Mouse (Mus musculus): ENCODE data around the gene Aldh18a1. TPM values are rescaled to one million over a fixed set of nuclear protein-coding genes. Genes with fewer than 3 reads are reported as not detected.
"Not testable (repeated sequence)": the region's sequence is repeated elsewhere in the genome, so short reads cannot be mapped to it uniquely, and the experiment has no call there.

Gene Aldh18a1
- 80.2 and 82.3 TPM in 2 replicates for polyA plus RNA-seq (2016; fragmentation: Nextera tagmentation; extraction: Ambion mirVana)

- under 1% methylated on average over 34 of the region's 34 CpGs for WGBS
- H3K9me3 ChIP-seq (replicated peaks) = no peaks in the 10 kb centered on the region
- peak within 1 kb of the TSS; percentile 69 for H3K4me2 ChIP-seq (replicated peaks)
- H3K27me3 ChIP-seq = no peaks in the 10 kb centered on the region
- H3K36me3 ChIP-seq = peaks cover 17% of the 10 kb centered on the region; the same call in 1 of the 2 replicates
- peak within 1 kb of the TSS; percentile 80 for H3K9ac ChIP-seq
- ATAC-seq (ENCODE audit: low FRiP score) = peak; percentile 96
- H3K4me1 ChIP-seq = peaks cover 17% of the 10 kb centered on the region
- H3K4me3 ChIP-seq = peak within 1 kb of the TSS; percentile 82
- peak within 1 kb of the TSS; percentile 77 for H3K27ac ChIP-seq
Measured at GRCm38 (mm10) chr19:40588293-40588654, at the start of gene Aldh18a1. Aldh18a1 (minus strand) TSS chr19:40588463.

GRCm38 (mm10) chr19:40637601-40638000, 49.3 kb upstream of the Aldh18a1 start:
- Histone ChIP-seq H3K36me3 (no peaks in the 10 kb centered on the region), H3K9me3 (replicated peaks) (no peaks in the 10 kb centered on the region), H3K27ac (no peak overlapping the region), H3K4me3 (no peak overlapping the region), H3K9ac (no peak overlapping the region), H3K4me1 (no peaks in the 10 kb centered on the region), H3K27me3 (no peaks in the 10 kb centered on the region), H3K4me2 (replicated peaks) (no peak overlapping the region)
- no peak for ATAC-seq (ENCODE audit: low FRiP score)
- 91% methylated on average over 7 of the region's 7 CpGs for WGBS

GRCm38 (mm10) chr19:40637091-40637490, 48.8 kb upstream of the Aldh18a1 start:
- Histone ChIP-seq H3K27me3 (no peaks in the 10 kb centered on the region), H3K27ac (no peak overlapping the region), H3K4me2 (replicated peaks) (no peak overlapping the region), H3K4me3 (no peak overlapping the region), H3K9ac (no peak overlapping the region), H3K9me3 (replicated peaks) (no peaks in the 10 kb centered on the region), H3K36me3 (no peaks in the 10 kb centered on the region), H3K4me1 (no peaks in the 10 kb centered on the region)
- 58% methylated on average over 4 of the region's 4 CpGs for WGBS
- ATAC-seq (ENCODE audit: low FRiP score) = no peak

GRCm38 (mm10) chr19:40633144-40633543, 44.9 kb upstream of the Aldh18a1 start:
- no peak for ATAC-seq (ENCODE audit: low FRiP score)
- Histone ChIP-seq H3K4me3 (no peak overlapping the region), H3K27ac (no peak overlapping the region), H3K4me2 (replicated peaks) (no peak overlapping the region), H3K4me1 (no peaks in the 10 kb centered on the region), H3K9me3 (replicated peaks) (no peaks in the 10 kb centered on the region), H3K9ac (no peak overlapping the region), H3K27me3 (no peaks in the 10 kb centered on the region), H3K36me3 (no peaks in the 10 kb centered on the region)
- WGBS = 61% methylated on average over 1 of the region's 1 CpGs

- Histone ChIP-seq H3K4me1 (no peaks in the 10 kb centered on the region), H3K9me3 (replicated peaks) (no peaks in the 10 kb centered on the region), H3K4me3 (no peak overlapping the region), H3K4me2 (replicated peaks) (no peak overlapping the region), H3K27me3 (no peaks in the 10 kb centered on the region), H3K27ac (no peak overlapping the region), H3K9ac (no peak overlapping the region), H3K36me3 (no peaks in the 10 kb centered on the region)
- ATAC-seq (ENCODE audit: low FRiP score) = no peak
- WGBS = 85% methylated on average over 5 of the region's 5 CpGs
Measured at GRCm38 (mm10) chr19:40632668-40633067, 44.4 kb upstream of the Aldh18a1 start.

- no peak overlapping the region for H3K4me2 ChIP-seq (replicated peaks)
- no peak for ATAC-seq (ENCODE audit: low FRiP score)
- H3K27me3 ChIP-seq = no peaks in the 10 kb centered on the region
- no peaks in the 10 kb centered on the region for H3K4me1 ChIP-seq
- 93% methylated on average over 3 of the region's 3 CpGs for WGBS
- H3K4me3 ChIP-seq = no peak overlapping the region
- H3K9me3 ChIP-seq (replicated peaks) = no peaks in the 10 kb centered on the region
- no peak overlapping the region for H3K9ac ChIP-seq
- no peak overlapping the region for H3K27ac ChIP-seq
- no peaks in the 10 kb centered on the region for H3K36me3 ChIP-seq
Measured at GRCm38 (mm10) chr19:40632193-40632592, 43.9 kb upstream of the Aldh18a1 start.

GRCm38 (mm10) chr19:40630606-40631005, 42.3 kb upstream of the Aldh18a1 start:
- H3K9ac ChIP-seq = no peak overlapping the region
- no peak overlapping the region for H3K27ac ChIP-seq
- no peaks in the 10 kb centered on the region for H3K27me3 ChIP-seq
- H3K4me1 ChIP-seq = no peaks in the 10 kb centered on the region
- no peaks in the 10 kb centered on the region for H3K9me3 ChIP-seq (replicated peaks)
- 82% methylated on average over 7 of the region's 7 CpGs for WGBS
- no peak for ATAC-seq (ENCODE audit: low FRiP score)
- H3K36me3 ChIP-seq = no peaks in the 10 kb centered on the region
- no peak overlapping the region for H3K4me2 ChIP-seq (replicated peaks)
- H3K4me3 ChIP-seq = no peak overlapping the region

GRCm38 (mm10) chr19:40630096-40630495, 41.8 kb upstream of the Aldh18a1 start:
- no peak for ATAC-seq (ENCODE audit: low FRiP score)
- Histone ChIP-seq H3K9ac (no peak overlapping the region), H3K4me1 (no peaks in the 10 kb centered on the region), H3K4me2 (replicated peaks) (no peak overlapping the region), H3K27me3 (no peaks in the 10 kb centered on the region), H3K4me3 (no peak overlapping the region), H3K27ac (no peak overlapping the region), H3K36me3 (no peaks in the 10 kb centered on the region), H3K9me3 (replicated peaks) (no peaks in the 10 kb centered on the region)
- WGBS = 87% methylated on average over 3 of the region's 3 CpGs

GRCm38 (mm10) chr19:40628950-40629349, 40.7 kb upstream of the Aldh18a1 start:
- H3K36me3 ChIP-seq = no peaks in the 10 kb centered on the region
- H3K4me3 ChIP-seq = no peak overlapping the region
- H3K9me3 ChIP-seq (replicated peaks) = no peaks in the 10 kb centered on the region
- no peak overlapping the region for H3K9ac ChIP-seq
- no peak overlapping the region for H3K4me2 ChIP-seq (replicated peaks)
- no peaks in the 10 kb centered on the region for H3K27me3 ChIP-seq
- H3K27ac ChIP-seq = no peak overlapping the region
- no peak for ATAC-seq (ENCODE audit: low FRiP score)
- no peaks in the 10 kb centered on the region for H3K4me1 ChIP-seq

GRCm38 (mm10) chr19:40625935-40626334, 37.7 kb upstream of the Aldh18a1 start:
- WGBS = 71% methylated on average over 12 of the region's 12 CpGs
- no peak overlapping the region for H3K4me2 ChIP-seq (replicated peaks)
- H3K27ac ChIP-seq = no peak overlapping the region
- no peaks in the 10 kb centered on the region for H3K4me1 ChIP-seq
- H3K4me3 ChIP-seq = no peak overlapping the region
- ATAC-seq (ENCODE audit: low FRiP score) = no peak
- H3K36me3 ChIP-seq = no peaks in the 10 kb centered on the region
- H3K9me3 ChIP-seq (replicated peaks) = no peaks in the 10 kb centered on the region
- no peaks in the 10 kb centered on the region for H3K27me3 ChIP-seq
- H3K9ac ChIP-seq = no peak overlapping the region

GRCm38 (mm10) chr19:40621616-40622015, 33.4 kb upstream of the Aldh18a1 start:
- H3K27ac ChIP-seq; H3K36me3 ChIP-seq; H3K9ac ChIP-seq; H3K9me3 ChIP-seq (replicated peaks); H3K4me1 ChIP-seq; ATAC-seq (ENCODE audit: low FRiP score); H3K4me3 ChIP-seq; H3K4me2 ChIP-seq (replicated peaks); H3K27me3 ChIP-seq: not testable (repeated sequence)
- WGBS = 64% methylated on average over 13 of the region's 26 CpGs

GRCm38 (mm10) chr19:40616021-40616420, 27.8 kb upstream of the Aldh18a1 start:
- Histone ChIP-seq H3K9me3 (replicated peaks) (no peaks in the 10 kb centered on the region), H3K4me3 (no peak overlapping the region), H3K4me1 (peaks cover 6% of the 10 kb centered on the region), H3K27ac (no peak overlapping the region), H3K36me3 (no peaks in the 10 kb centered on the region), H3K4me2 (replicated peaks) (no peak overlapping the region), H3K27me3 (no peaks in the 10 kb centered on the region), H3K9ac (no peak overlapping the region)
- no peak for ATAC-seq (ENCODE audit: low FRiP score)
- 89% methylated on average over 7 of the region's 7 CpGs for WGBS

GRCm38 (mm10) chr19:40614811-40615210, 26.5 kb upstream of the Aldh18a1 start:
- Histone ChIP-seq H3K36me3 (no peaks in the 10 kb centered on the region), H3K9me3 (replicated peaks) (no peaks in the 10 kb centered on the region), H3K4me2 (replicated peaks) (no peak overlapping the region), H3K27ac (no peak overlapping the region), H3K9ac (no peak overlapping the region), H3K4me1 (peaks cover 8% of the 10 kb centered on the region), H3K27me3 (no peaks in the 10 kb centered on the region), H3K4me3 (no peak overlapping the region)
- no peak for ATAC-seq (ENCODE audit: low FRiP score)
- WGBS = 82% methylated on average over 7 of the region's 7 CpGs
